Mouse (Mus musculus): ENCODE results near the gene Apom. TPM values are rescaled to one million over a fixed set of nuclear protein-coding genes. Genes with fewer than 3 reads are reported as not detected.

Apom gene
- total and polyA plus RNA-seq, 3 experiments, result 0.15 to 0.79 TPM; not detected in 1

- TF ChIP-seq GABPA (IDR thresholded peaks at IDR 0.05; ENCODE audit: low read depth, low read length), result no peak
- no peak for TF ChIP-seq TAL1 (IDR thresholded peaks at IDR 0.05; ENCODE audit: low read length)
- TF ChIP-seq RCOR1 (IDR thresholded peaks at IDR 0.05; ENCODE audit: low read depth, low read length), result 0 out of 2 replicates have a peak, but pooled peaks have one; percentile 31
- TF ChIP-seq CHD2 (IDR thresholded peaks at IDR 0.05; ENCODE audit: low read length), result no peak
- no peak for TF ChIP-seq MAFK (IDR thresholded peaks at IDR 0.05; ENCODE audit: borderline replicate concordance, low read depth, low read length)
- TF ChIP-seq USF2 (IDR thresholded peaks at IDR 0.05; ENCODE audit: borderline replicate concordance in 1 of 2, insufficient read depth in 1 of 2, low read depth in 1 of 2, low read length in 2 of 2), result no peak
- no peak for TF ChIP-seq KAT2A (conservative IDR thresholded peaks at IDR 0.05; ENCODE audit: low read depth, low read length)
- TF ChIP-seq POLR2AphosphoS2 (IDR thresholded peaks at IDR 0.05; ENCODE audit: low read length), result no peak
- TF ChIP-seq CTCF (IDR thresholded peaks at IDR 0.05 in 2 of 3, conservative IDR thresholded peaks at IDR 0.05 in 1 of 3; ENCODE audit: control insufficient read depth in 1 of 3, insufficient read depth in 1 of 3, low read depth in 2 of 3, low read length in 3 of 3, poor library complexity in 1 of 3, severe bottlenecking in 1 of 3), result peak in 2 of 3 experiments; percentile 8 to 64; a peak in 2 of 6 replicates
- no peak for TF ChIP-seq MYB (IDR thresholded peaks at IDR 0.05; ENCODE audit: low read depth, low read length)
- TF ChIP-seq UBTF (IDR thresholded peaks at IDR 0.05; ENCODE audit: borderline replicate concordance, insufficient read depth, low read depth, low read length), result no peak
- TF ChIP-seq SIN3A (IDR thresholded peaks at IDR 0.05; ENCODE audit: low read length), result peak; percentile 68
- TF ChIP-seq BHLHE40 (IDR thresholded peaks at IDR 0.05; ENCODE audit: borderline replicate concordance, low read depth, low read length), result no peak
- 0 out of 4 replicates have a peak, but pooled peaks of 1 of the 2 experiments have one; percentile 20 for TF ChIP-seq EP300 (IDR thresholded peaks at IDR 0.05; ENCODE audit: low read depth in 1 of 2, low read length in 2 of 2)
- peak; percentile 57 for TF ChIP-seq SMC3 (IDR thresholded peaks at IDR 0.05; ENCODE audit: low read depth, low read length)
- peak; percentile 80 for TF ChIP-seq NRF1 (IDR thresholded peaks at IDR 0.05; ENCODE audit: insufficient read depth, low read depth, low read length, poor library complexity, severe bottlenecking)
- no peak for TF ChIP-seq TCF12 (IDR thresholded peaks at IDR 0.05; ENCODE audit: low read depth, low read length)
- TF ChIP-seq MAZ (IDR thresholded peaks at IDR 0.05; ENCODE audit: low read depth, low read length), result no peak
- TF ChIP-seq POLR2A (IDR thresholded peaks at IDR 0.05; ENCODE audit: control insufficient read depth in 1 of 2, insufficient read depth in 1 of 2, low read depth in 1 of 2, low read length in 2 of 2, poor library complexity in 1 of 2), result no peak; a peak in 1 of 4 replicates
- TF ChIP-seq JUND (IDR thresholded peaks at IDR 0.05; ENCODE audit: low read depth, low read length), result no peak
- TF ChIP-seq HCFC1 (IDR thresholded peaks at IDR 0.05; ENCODE audit: low read depth, low read length), result no peak
- peak; percentile 36; the same call in 1 of the 2 replicates for TF ChIP-seq MAX (IDR thresholded peaks at IDR 0.05; ENCODE audit: low read length)
- no peak for TF ChIP-seq CHD1 (IDR thresholded peaks at IDR 0.05; ENCODE audit: low read depth, low read length)
- TF ChIP-seq ZC3H11A (IDR thresholded peaks at IDR 0.05; ENCODE audit: low read depth, low read length), result peak; percentile 47
- peak; percentile 13; the same call in 1 of the 2 replicates for TF ChIP-seq TBP (IDR thresholded peaks at IDR 0.05; ENCODE audit: low read depth, low read length)
- TF ChIP-seq ETS1 (IDR thresholded peaks at IDR 0.05; ENCODE audit: low read depth, low read length), result 0 out of 2 replicates have a peak, but pooled peaks have one; percentile 20
Observed at GRCm38 (mm10) chr17:35121871-35122303, 10.0 kb downstream of the Apom start, which contains the start of gene Csnk2b (continued).
